Mouse (Mus musculus) heart, postnatal 0 days (tissue): ENCODE measurements around the gene Sorcs2.

Experiments
- CTCF ChIP-seq: IDR thresholded peaks from 2 replicates; pipeline ENCODE4 v1.5.1; 2016; ENCODE audit warnings: antibody characterized with exemption, control low read depth, low read depth
- EP300 ChIP-seq: IDR thresholded peaks from 2 replicates; pipeline ENCODE4 v1.6.1; 2016; ENCODE audit warnings: antibody characterized with exemption, low read depth

DNA sequence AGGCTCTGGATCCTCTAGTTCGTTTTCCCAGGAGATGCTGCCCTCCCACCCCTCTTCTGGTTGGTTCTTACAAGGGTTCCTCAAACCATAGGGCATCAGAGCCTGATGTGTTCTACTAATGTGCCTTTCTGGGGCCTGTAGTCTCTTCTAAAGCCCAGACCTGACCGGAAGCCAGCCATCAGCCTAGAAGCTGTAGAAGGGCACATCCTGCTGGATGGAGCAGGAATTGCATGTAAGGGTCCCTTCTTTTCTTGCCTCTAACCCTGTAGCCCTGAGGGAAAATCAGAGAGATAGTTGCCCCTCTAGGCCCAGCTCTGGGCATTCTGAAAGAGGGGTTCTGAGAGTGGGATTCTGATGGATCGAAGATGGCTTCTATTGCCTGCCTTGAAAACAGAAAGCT lies 379.6 kb downstream of the Sorcs2 start:
- TF ChIP-seq CTCF (peak; percentile 58), EP300 (no peak)
